Mouse (Mus musculus) intestine, embryonic 14.5 days (tissue): ENCODE results near the gene Ephb2. TPM values are rescaled to one million over a fixed set of nuclear protein-coding genes. Genes with fewer than 3 reads are reported as not detected.

Experiments
- ATAC-seq: fragments of 200-750 bp; cut with Nextera tagmentation; replicated peaks from 2 replicates; pipeline ENCODE4 v1.8.0; 2017; ENCODE audit warnings: low read depth, moderate number of reproducible peaks, moderate TSS enrichment, moderate library complexity; ENCODE audit not compliant: low FRiP score, low TSS enrichment
- DNase-seq: peaks from one replicate; pipeline ENCODE4 v3.0.0-alpha.2; 2018; ENCODE audit warnings: low spot score
- H3K27ac ChIP-seq: fragments of 300-500 bp; sonication (generic); 2 replicates; pipeline ENCODE4 v1.5.1; 2014; ENCODE audit warnings: low read depth, mild to moderate bottlenecking, control low read depth
- H3K27me3 ChIP-seq: fragments of 300-500 bp; sonication (generic); replicated peaks from 2 replicates; pipeline ENCODE4 v1.6.1; 2014; ENCODE audit warnings: low read length, control low read depth; ENCODE audit not compliant: control insufficient read depth, insufficient read depth
- H3K36me3 ChIP-seq: fragments of 300-500 bp; sonication (generic); 2 replicates; pipeline ENCODE4 v1.6.1; 2014; ENCODE audit warnings: low read length, control low read depth; ENCODE audit not compliant: control insufficient read depth, insufficient read depth
- H3K4me1 ChIP-seq: fragments of 300-500 bp; sonication (generic); replicated peaks from 2 replicates; pipeline ENCODE4 v1.6.1; 2014; ENCODE audit warnings: low read length, control low read depth, mixed read lengths; ENCODE audit not compliant: control insufficient read depth, insufficient read depth
- H3K4me2 ChIP-seq: fragments of 300-500 bp; sonication (generic); 2 replicates; pipeline ENCODE4 v1.6.1; 2014; ENCODE audit warnings: low read length
- H3K4me3 ChIP-seq: fragments of 300-500 bp; sonication (generic); 2 replicates; pipeline ENCODE4 v1.5.1; 2014; ENCODE audit warnings: low read depth, low read length, control low read depth, mixed read lengths
- H3K9ac ChIP-seq: fragments of 300-500 bp; sonication (generic); 2 replicates; pipeline ENCODE4 v1.6.1; 2014; ENCODE audit warnings: mild to moderate bottlenecking, low read length
- H3K9me3 ChIP-seq: fragments of 300-500 bp; sonication (generic); 2 replicates; pipeline ENCODE4 v1.6.1; 2016; ENCODE audit warnings: low read length, control low read depth; ENCODE audit not compliant: control insufficient read depth
- WGBS: fragments of 180-500 bp; shearing (Covaris S2); extraction: QIAGEN DNeasy Blood & Tissue Kit; methylation state at CpG from one replicate; pipeline ENCODE4 v1.1.7; 2014; 5-methylcytosine and 5-hydroxymethylcytosine counted together
- polyA plus RNA-seq: library from polyadenylated mRNA; unstranded; fragments of >200 nt; fragmentation: Nextera tagmentation; extraction: Ambion mirVana; gene quantifications from 2 replicates; pipeline ENCODE4 v1.2.1, GENCODE M21; 2014

The Ephb2 gene
- polyA plus RNA-seq: 8.8 and 11.4 TPM in 2 replicates

- no peaks in the 10 kb centered on the region for H3K27me3 ChIP-seq
- under 1% methylated on average over 71 of the region's 88 CpGs for WGBS
- no peaks in the 10 kb centered on the region for H3K36me3 ChIP-seq
- H3K4me3 ChIP-seq: peak within 1 kb of the TSS; percentile 76
- ATAC-seq (peak; percentile 77), DNase-seq (peak; percentile 95)
- H3K9me3 ChIP-seq: no peaks in the 10 kb centered on the region
- peak within 1 kb of the TSS; percentile 72 for H3K9ac ChIP-seq
- peaks cover 60% of the 10 kb centered on the region for H3K4me1 ChIP-seq
- peak within 1 kb of the TSS; percentile 94 for H3K27ac ChIP-seq
- peak within 1 kb of the TSS; percentile 99 for H3K4me2 ChIP-seq
Measured at GRCm38 (mm10) chr4:136835621-136836386, at the start of gene Ephb2. TSS of gene Ephb2 (minus strand) at chr4:136835988.

GRCm38 (mm10) chr4:136878601-136879000 lies 42.8 kb upstream of the Ephb2 start:
- ATAC-seq (no peak), DNase-seq (no peak)
- no peaks in the 10 kb centered on the region for H3K4me1 ChIP-seq
- 25% methylated on average over 5 of the region's 5 CpGs for WGBS
- no peak overlapping the region for H3K4me2 ChIP-seq
- H3K4me3 ChIP-seq: no peak overlapping the region
- no peaks in the 10 kb centered on the region for H3K27me3 ChIP-seq
- no peaks in the 10 kb centered on the region for H3K36me3 ChIP-seq
- no peaks in the 10 kb centered on the region for H3K9me3 ChIP-seq
- H3K9ac ChIP-seq: no peak overlapping the region
- H3K27ac ChIP-seq: no peak overlapping the region

GRCm38 (mm10) chr4:136878171-136878570 lies 42.4 kb upstream of the Ephb2 start:
- no peak overlapping the region for H3K4me3 ChIP-seq
- no peaks in the 10 kb centered on the region for H3K27me3 ChIP-seq
- H3K9ac ChIP-seq: no peak overlapping the region
- H3K4me1 ChIP-seq: no peaks in the 10 kb centered on the region
- 45% methylated on average over 8 of the region's 8 CpGs for WGBS
- H3K27ac ChIP-seq: no peak overlapping the region
- DNase-seq: no peak
- H3K36me3 ChIP-seq: no peaks in the 10 kb centered on the region
- no peak overlapping the region for H3K4me2 ChIP-seq
- no peaks in the 10 kb centered on the region for H3K9me3 ChIP-seq
- ATAC-seq: 0 out of 2 replicates have a peak, but pooled peaks have one; percentile 36

GRCm38 (mm10) chr4:136876971-136877370 lies 41.2 kb upstream of the Ephb2 start:
- DNase-seq: peak; percentile 82
- Histone ChIP-seq H3K27ac (no peak overlapping the region), H3K4me3 (no peak overlapping the region), H3K27me3 (no peaks in the 10 kb centered on the region), H3K4me2 (no peak overlapping the region), H3K9ac (no peak overlapping the region), H3K4me1 (no peaks in the 10 kb centered on the region), H3K36me3 (no peaks in the 10 kb centered on the region), H3K9me3 (no peaks in the 10 kb centered on the region)
- ATAC-seq: no peak
- WGBS: 16% methylated on average over 7 of the region's 7 CpGs

GRCm38 (mm10) chr4:136875012-136875411 lies 39.2 kb upstream of the Ephb2 start:
- WGBS: 84% methylated on average over 14 of the region's 14 CpGs
- no peaks in the 10 kb centered on the region for H3K4me1 ChIP-seq
- no peak overlapping the region for H3K9ac ChIP-seq

GRCm38 (mm10) chr4:136868371-136868770 lies 32.6 kb upstream of the Ephb2 start:
- H3K4me3 ChIP-seq: no peak overlapping the region
- H3K9ac ChIP-seq: no peak overlapping the region
- H3K9me3 ChIP-seq: no peaks in the 10 kb centered on the region
- ATAC-seq (no peak), DNase-seq (no peak)
- peaks cover 14% of the 10 kb centered on the region; the same call in 1 of the 2 replicates for H3K4me1 ChIP-seq
- H3K36me3 ChIP-seq: no peaks in the 10 kb centered on the region
- H3K27me3 ChIP-seq: no peaks in the 10 kb centered on the region
- WGBS: 61% methylated on average over 6 of the region's 6 CpGs
- no peak overlapping the region for H3K27ac ChIP-seq
- H3K4me2 ChIP-seq: no peak overlapping the region

More at GRCm38 (mm10) chr4:136875012-136875411, 39.2 kb upstream of the Ephb2 start:
- no peak for ATAC-seq
- Histone ChIP-seq H3K4me3 (no peak overlapping the region), H3K4me2 (no peak overlapping the region), H3K9me3 (no peaks in the 10 kb centered on the region), H3K36me3 (no peaks in the 10 kb centered on the region), H3K27ac (no peak overlapping the region), H3K27me3 (no peaks in the 10 kb centered on the region)
- no peak for DNase-seq

GRCm38 (mm10) chr4:136867690-136868345 lies 32.0 kb upstream of the Ephb2 start:
- Histone ChIP-seq H3K36me3 (no peaks in the 10 kb centered on the region), H3K27me3 (no peaks in the 10 kb centered on the region), H3K4me1 (peaks cover 14% of the 10 kb centered on the region; the same call in 1 of the 2 replicates), H3K4me3 (no peak overlapping the region), H3K4me2 (peak overlapping the region; percentile 18; the same call in 1 of the 2 replicates), H3K27ac (no peak overlapping the region), H3K9ac (no peak overlapping the region), H3K9me3 (no peaks in the 10 kb centered on the region)
- DNase-seq (peak; percentile 68), ATAC-seq (peak; percentile 68; the same call in 1 of the 2 replicates)
- 13% methylated on average over 12 of the region's 12 CpGs for WGBS

- no peak overlapping the region for H3K4me2 ChIP-seq
- no peak overlapping the region for H3K4me3 ChIP-seq
- 66% methylated on average over 5 of the region's 5 CpGs for WGBS
- peaks cover 24% of the 10 kb centered on the region for H3K4me1 ChIP-seq
- DNase-seq (no peak), ATAC-seq (no peak)
- no peaks in the 10 kb centered on the region for H3K27me3 ChIP-seq
- no peak overlapping the region for H3K27ac ChIP-seq
- no peaks in the 10 kb centered on the region for H3K36me3 ChIP-seq
- no peaks in the 10 kb centered on the region for H3K9me3 ChIP-seq
- no peak overlapping the region for H3K9ac ChIP-seq
Measured at GRCm38 (mm10) chr4:136865531-136865930, 29.7 kb upstream of the Ephb2 start.
